Mouse (Mus musculus) midbrain, embryonic 14.5 days (tissue): Measurements from ENCODE around the gene Arhgap25. TPM values are rescaled to one million over a fixed set of nuclear protein-coding genes. Genes with fewer than 3 reads are reported as not detected.

Experiments
- ATAC-seq: fragments of 200-750 bp; cut with Nextera tagmentation; 2 replicates; pipeline ENCODE4 v1.8.0; 2017; ENCODE audit warnings: moderate number of reproducible peaks, moderate library complexity; ENCODE audit not compliant: low FRiP score, low TSS enrichment
- DNase-seq: peaks from one replicate; pipeline ENCODE4 v3.0.0-alpha.2; 2015
- H3K27ac ChIP-seq: fragments of 300-500 bp; sonication (generic); replicated peaks from 2 replicates; pipeline ENCODE4 v1.5.1; 2014; ENCODE audit warnings: mild to moderate bottlenecking, low read depth, low read length, moderate library complexity
- H3K27me3 ChIP-seq: fragments of 300-500 bp; sonication (generic); 2 replicates; pipeline ENCODE4 v1.6.1; 2014; ENCODE audit warnings: low read length, control low read depth, mixed read lengths; ENCODE audit not compliant: control insufficient read depth, insufficient read depth
- H3K36me3 ChIP-seq: fragments of 300-500 bp; sonication (generic); 2 replicates; pipeline ENCODE4 v1.6.1; 2014; ENCODE audit warnings: low read length, control low read depth; ENCODE audit not compliant: control insufficient read depth, insufficient read depth
- H3K4me1 ChIP-seq: fragments of 300-500 bp; sonication (generic); 2 replicates; pipeline ENCODE4 v1.6.1; 2014; ENCODE audit warnings: mild to moderate bottlenecking, antibody characterized with exemption, low read length, control low read depth; ENCODE audit not compliant: control insufficient read depth, insufficient read depth
- H3K4me2 ChIP-seq: fragments of 300-500 bp; sonication (generic); 2 replicates; pipeline ENCODE4 v1.6.1; 2014; ENCODE audit warnings: mild to moderate bottlenecking, low read length, moderate library complexity
- H3K4me3 ChIP-seq: fragments of 300-500 bp; sonication (generic); replicated peaks from 2 replicates; pipeline ENCODE4 v1.5.1; 2014; ENCODE audit warnings: low read depth, low read length
- H3K9ac ChIP-seq: fragments of 300-500 bp; sonication (generic); replicated peaks from 2 replicates; pipeline ENCODE4 v1.6.1; 2014; ENCODE audit warnings: mild to moderate bottlenecking, low read length, moderate library complexity
- H3K9me3 ChIP-seq: fragments of 300-500 bp; sonication (generic); 2 replicates; pipeline ENCODE4 v1.6.1; 2016; ENCODE audit warnings: low read length, control low read depth, mixed read lengths; ENCODE audit not compliant: control insufficient read depth
- WGBS: fragments of 180-500 bp; shearing (Covaris S2); extraction: QIAGEN DNeasy Blood & Tissue Kit; methylation state at CpG from one replicate; pipeline ENCODE4 v1.1.7; 2014; 5-methylcytosine and 5-hydroxymethylcytosine counted together
- polyA plus RNA-seq: library from polyadenylated mRNA; unstranded; fragments of >200 nt; fragmentation: Nextera tagmentation; extraction: Ambion mirVana; gene quantifications from 2 replicates; pipeline ENCODE4 v1.2.1, GENCODE M21; 2014

Gene Arhgap25
- polyA plus RNA-seq, 1 experiment from 2014 or later = 2.4 TPM

- no peak overlapping the region for H3K27ac ChIP-seq
- ATAC-seq = no peak
- H3K36me3 ChIP-seq = no peaks in the 10 kb centered on the region
- WGBS = 97% methylated on average over 1 of the region's 1 CpGs
- no peaks in the 10 kb centered on the region for H3K4me1 ChIP-seq
- DNase-seq = no peak
- H3K9ac ChIP-seq = no peak overlapping the region
- H3K4me2 ChIP-seq = no peak overlapping the region
- H3K9me3 ChIP-seq = no peaks in the 10 kb centered on the region
- H3K27me3 ChIP-seq = no peaks in the 10 kb centered on the region
- no peak overlapping the region for H3K4me3 ChIP-seq
Measured at GRCm38 (mm10) chr6:87503536-87503935, 29.5 kb downstream of the Arhgap25 start.

- ATAC-seq = no peak
- H3K27me3 ChIP-seq = no peaks in the 10 kb centered on the region
- no peak overlapping the region for H3K9ac ChIP-seq
- H3K4me3 ChIP-seq = no peak overlapping the region
- no peaks in the 10 kb centered on the region for H3K4me1 ChIP-seq
- H3K36me3 ChIP-seq = no peaks in the 10 kb centered on the region
- H3K4me2 ChIP-seq = no peak overlapping the region
- 72% methylated on average over 10 of the region's 10 CpGs for WGBS
- DNase-seq = no peak
- H3K27ac ChIP-seq = no peak overlapping the region
- no peaks in the 10 kb centered on the region for H3K9me3 ChIP-seq
Measured at GRCm38 (mm10) chr6:87502831-87503286, 30.2 kb downstream of the Arhgap25 start.

GRCm38 (mm10) chr6:87502411-87502810, 30.6 kb downstream of the Arhgap25 start:
- Histone ChIP-seq H3K4me1 (no peaks in the 10 kb centered on the region), H3K27me3 (no peaks in the 10 kb centered on the region), H3K9me3 (no peaks in the 10 kb centered on the region), H3K27ac (no peak overlapping the region), H3K36me3 (no peaks in the 10 kb centered on the region), H3K4me3 (no peak overlapping the region), H3K9ac (no peak overlapping the region), H3K4me2 (no peak overlapping the region)
- 54% methylated on average over 6 of the region's 6 CpGs for WGBS
- ATAC-seq = no peak
- no peak for DNase-seq

GRCm38 (mm10) chr6:87500696-87501095, 32.4 kb downstream of the Arhgap25 start:
- no peak overlapping the region for H3K9ac ChIP-seq
- no peaks in the 10 kb centered on the region for H3K36me3 ChIP-seq
- ATAC-seq (no peak), DNase-seq (no peak)
- H3K9me3 ChIP-seq = no peaks in the 10 kb centered on the region
- no peak overlapping the region for H3K27ac ChIP-seq
- no peak overlapping the region for H3K4me2 ChIP-seq
- no peaks in the 10 kb centered on the region for H3K27me3 ChIP-seq
- WGBS = 88% methylated on average over 7 of the region's 7 CpGs
- no peak overlapping the region for H3K4me3 ChIP-seq
- no peaks in the 10 kb centered on the region for H3K4me1 ChIP-seq

DNA sequence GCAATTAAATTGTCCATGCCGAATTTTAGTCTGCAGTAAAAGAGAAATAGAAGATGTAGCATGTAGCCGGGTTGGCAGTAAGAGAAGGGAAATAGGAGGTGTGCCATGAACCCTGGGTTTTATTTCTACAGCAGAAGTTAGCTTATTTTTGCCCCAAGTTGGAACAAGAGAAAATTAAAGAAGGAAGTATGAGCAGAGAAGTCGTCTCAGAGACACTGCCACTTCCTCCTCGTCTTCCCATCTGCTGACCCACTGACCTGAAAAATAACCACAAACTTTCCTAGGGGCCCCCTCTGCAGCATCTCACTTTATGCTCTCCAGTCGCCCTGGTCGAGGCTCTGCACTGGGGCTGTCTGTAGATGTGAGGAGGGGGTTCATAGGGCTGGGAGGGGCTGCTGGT, 33.3 kb downstream of the Arhgap25 start:
- Histone ChIP-seq H3K4me2 (no peak overlapping the region), H3K9me3 (no peaks in the 10 kb centered on the region), H3K9ac (no peak overlapping the region), H3K36me3 (no peaks in the 10 kb centered on the region), H3K27me3 (no peaks in the 10 kb centered on the region), H3K27ac (no peak overlapping the region), H3K4me1 (no peaks in the 10 kb centered on the region), H3K4me3 (no peak overlapping the region)
- ATAC-seq = no peak
- 75% methylated on average over 6 of the region's 6 CpGs for WGBS
- DNase-seq = no peak

- no peaks in the 10 kb centered on the region for H3K4me1 ChIP-seq
- no peaks in the 10 kb centered on the region for H3K9me3 ChIP-seq
- no peak for ATAC-seq
- no peak overlapping the region for H3K4me2 ChIP-seq
- WGBS = 87% methylated on average over 9 of the region's 9 CpGs
- no peak overlapping the region for H3K4me3 ChIP-seq
- no peak overlapping the region for H3K9ac ChIP-seq
- H3K27me3 ChIP-seq = no peaks in the 10 kb centered on the region
- no peak for DNase-seq
- no peak overlapping the region for H3K27ac ChIP-seq
- H3K36me3 ChIP-seq = no peaks in the 10 kb centered on the region
Measured at GRCm38 (mm10) chr6:87496143-87496542, 36.9 kb downstream of the Arhgap25 start.

DNA sequence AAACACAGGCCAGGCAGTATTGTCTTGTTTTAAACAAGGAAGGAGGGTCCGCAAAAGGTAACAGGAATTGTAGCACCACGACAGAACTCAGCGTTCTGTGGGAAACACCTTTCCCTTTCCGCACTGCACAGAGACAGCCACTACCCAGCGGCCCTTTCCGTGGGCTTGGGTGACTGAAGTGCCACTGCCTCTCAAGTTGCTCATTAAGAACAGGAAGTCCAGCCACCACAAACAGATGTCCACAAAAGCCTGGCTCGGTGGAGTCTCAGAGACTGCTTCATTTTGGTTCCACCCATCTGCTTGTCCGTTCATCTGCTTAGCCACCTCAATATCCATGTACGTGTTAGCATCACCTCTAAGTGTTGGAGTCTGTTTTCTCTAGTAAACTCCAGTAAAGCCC, 38.7 kb downstream of the Arhgap25 start:
- Histone ChIP-seq H3K36me3 (no peaks in the 10 kb centered on the region), H3K27ac (no peak overlapping the region), H3K4me3 (no peak overlapping the region), H3K4me1 (no peaks in the 10 kb centered on the region), H3K4me2 (no peak overlapping the region), H3K9me3 (no peaks in the 10 kb centered on the region), H3K27me3 (no peaks in the 10 kb centered on the region), H3K9ac (no peak overlapping the region)
- WGBS = 87% methylated on average over 9 of the region's 9 CpGs
- DNase-seq = no peak
- ATAC-seq = no peak

- no peaks in the 10 kb centered on the region for H3K36me3 ChIP-seq
Measured at GRCm38 (mm10) chr6:87487657-87488426, 45.2 kb downstream of the Arhgap25 start.

DNA sequence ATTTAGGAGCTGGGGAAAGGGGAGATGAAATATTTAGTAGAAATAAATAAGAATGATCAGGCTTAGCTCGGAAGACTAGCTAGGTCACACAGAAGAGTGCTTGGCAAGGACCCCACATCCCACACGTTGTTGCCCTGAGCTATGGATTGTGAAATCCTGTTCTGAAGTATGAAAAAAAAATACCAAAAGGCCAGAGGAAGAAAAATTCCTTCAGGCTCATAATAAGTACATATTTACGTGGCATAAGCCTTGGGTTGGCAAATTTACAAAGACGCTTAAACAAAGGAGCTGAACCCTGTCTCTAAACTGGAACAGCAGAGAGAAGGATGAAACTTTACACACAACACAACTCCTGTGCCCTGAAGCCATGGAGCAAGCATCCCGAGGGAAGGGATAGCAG, 48.3 kb downstream of the Arhgap25 start:
- ATAC-seq (no peak), DNase-seq (no peak)
- 75% methylated on average over 5 of the region's 5 CpGs for WGBS

More at GRCm38 (mm10) chr6:87487657-87488426, 45.2 kb downstream of the Arhgap25 start:
- Histone ChIP-seq H3K27ac (no peak overlapping the region), H3K4me3 (no peak overlapping the region), H3K4me1 (no peaks in the 10 kb centered on the region), H3K4me2 (no peak overlapping the region), H3K27me3 (no peaks in the 10 kb centered on the region), H3K9me3 (no peaks in the 10 kb centered on the region), H3K9ac (no peak overlapping the region)
- no peak for DNase-seq
- no peak for ATAC-seq
- WGBS = 62% methylated on average over 6 of the region's 6 CpGs

More for the DNA sequence above, 48.3 kb downstream of the Arhgap25 start:
- Histone ChIP-seq H3K9me3 (no peaks in the 10 kb centered on the region), H3K27ac (no peak overlapping the region), H3K36me3 (no peaks in the 10 kb centered on the region), H3K27me3 (no peaks in the 10 kb centered on the region), H3K4me3 (no peak overlapping the region), H3K4me1 (no peaks in the 10 kb centered on the region), H3K9ac (no peak overlapping the region), H3K4me2 (no peak overlapping the region)
